Mouse (Mus musculus) embryonic facial prominence, embryonic 15.5 days (tissue): Measurements from ENCODE around the gene Xxylt1. TPM values are rescaled to one million over a fixed set of nuclear protein-coding genes. Genes with fewer than 3 reads are reported as not detected.

Experiments used
- ATAC-seq: fragments of 200-750 bp; cut with Nextera tagmentation; 2 replicates; pipeline ENCODE4 v1.8.0; 2017; ENCODE audit warnings: low read depth, moderate TSS enrichment; ENCODE audit not compliant: insufficient number of reproducible peaks, low FRiP score, low TSS enrichment
- H3K27ac ChIP-seq: fragments of 300-500 bp; sonication (generic); replicated peaks from 2 replicates; pipeline ENCODE4 v1.5.1; 2015; ENCODE audit warnings: mild to moderate bottlenecking, inconsistent platforms
- H3K27me3 ChIP-seq: fragments of 300-500 bp; sonication (generic); 2 replicates; pipeline ENCODE4 v1.6.1; 2015; ENCODE audit warnings: inconsistent platforms
- H3K36me3 ChIP-seq: fragments of 300-500 bp; sonication (generic); 2 replicates; pipeline ENCODE4 v1.6.1; 2015; ENCODE audit warnings: mild to moderate bottlenecking, inconsistent platforms
- H3K4me1 ChIP-seq: fragments of 300-500 bp; sonication (generic); 2 replicates; pipeline ENCODE4 v1.6.1; 2015; ENCODE audit warnings: inconsistent platforms
- H3K4me2 ChIP-seq: fragments of 300-500 bp; sonication (generic); replicated peaks from 2 replicates; pipeline ENCODE4 v1.6.1; 2015; ENCODE audit warnings: mild to moderate bottlenecking, inconsistent platforms
- H3K4me3 ChIP-seq: fragments of 300-500 bp; sonication (generic); replicated peaks from 2 replicates; pipeline ENCODE4 v1.5.1; 2015; ENCODE audit warnings: mild to moderate bottlenecking, inconsistent platforms
- H3K9ac ChIP-seq: fragments of 300-500 bp; sonication (generic); 2 replicates; pipeline ENCODE4 v1.6.1; 2015; ENCODE audit warnings: inconsistent platforms
- H3K9me3 ChIP-seq: fragments of 300-500 bp; sonication (generic); replicated peaks from 2 replicates; pipeline ENCODE4 v1.6.1; 2016; ENCODE audit warnings: inconsistent platforms
- WGBS: fragments of 180-500 bp; shearing (Covaris S2); methylation state at CpG from one replicate; pipeline ENCODE4 v1.1.7; 2015; 5-methylcytosine and 5-hydroxymethylcytosine counted together
- polyA plus RNA-seq: library from polyadenylated mRNA; unstranded; fragments of >200 nt; fragmentation: Nextera tagmentation; extraction: Ambion mirVana; gene quantifications from 2 replicates; pipeline ENCODE4 v1.2.1, GENCODE M21; 2015

Gene Xxylt1
- polyA plus RNA-seq, 1 experiment from 2014 or later = 18.3 TPM

GRCm38 (mm10) chr16:30948216-30948615 lies 133.0 kb downstream of the Xxylt1 start:
- 82% methylated on average over 4 of the region's 4 CpGs for WGBS
- Histone ChIP-seq H3K4me3 (no peak overlapping the region), H3K9ac (no peak overlapping the region), H3K4me2 (no peak overlapping the region), H3K27ac (no peak overlapping the region), H3K36me3 (no peaks in the 10 kb centered on the region), H3K27me3 (no peaks in the 10 kb centered on the region), H3K4me1 (peaks cover 3% of the 10 kb centered on the region; the same call in 1 of the 2 replicates), H3K9me3 (no peaks in the 10 kb centered on the region)
- no peak for ATAC-seq

- Histone ChIP-seq H3K4me3 (no peak overlapping the region), H3K36me3 (no peaks in the 10 kb centered on the region), H3K9ac (no peak overlapping the region), H3K4me2 (no peak overlapping the region), H3K27me3 (no peaks in the 10 kb centered on the region), H3K9me3 (no peaks in the 10 kb centered on the region), H3K4me1 (peaks cover 3% of the 10 kb centered on the region; the same call in 1 of the 2 replicates), H3K27ac (no peak overlapping the region)
- 72% methylated on average over 8 of the region's 8 CpGs for WGBS
- ATAC-seq = no peak
Observed at GRCm38 (mm10) chr16:30944886-30945285, 136.3 kb downstream of the Xxylt1 start.

GRCm38 (mm10) chr16:30943919-30944318 lies 137.3 kb downstream of the Xxylt1 start:
- Histone ChIP-seq H3K4me3 (no peak overlapping the region), H3K36me3 (no peaks in the 10 kb centered on the region), H3K27me3 (no peaks in the 10 kb centered on the region), H3K4me1 (peaks cover 3% of the 10 kb centered on the region; the same call in 1 of the 2 replicates), H3K4me2 (no peak overlapping the region), H3K9me3 (no peaks in the 10 kb centered on the region), H3K27ac (no peak overlapping the region), H3K9ac (no peak overlapping the region)
- 73% methylated on average over 4 of the region's 4 CpGs for WGBS
- no peak for ATAC-seq

- ATAC-seq = no peak
- H3K4me3 ChIP-seq = no peak overlapping the region
- H3K9me3 ChIP-seq = no peaks in the 10 kb centered on the region
- H3K4me1 ChIP-seq = peaks cover 2% of the 10 kb centered on the region; the same call in 1 of the 2 replicates
- H3K27ac ChIP-seq = no peak overlapping the region
- no peak overlapping the region for H3K9ac ChIP-seq
- no peak overlapping the region for H3K4me2 ChIP-seq
- no peaks in the 10 kb centered on the region for H3K36me3 ChIP-seq
- WGBS = 78% methylated on average over 2 of the region's 2 CpGs
- H3K27me3 ChIP-seq = no peaks in the 10 kb centered on the region
Observed at GRCm38 (mm10) chr16:30940699-30941098, 140.5 kb downstream of the Xxylt1 start.

GRCm38 (mm10) chr16:30939903-30940302 lies 141.3 kb downstream of the Xxylt1 start:
- WGBS = 11% methylated on average over 3 of the region's 3 CpGs
- H3K9me3 ChIP-seq = no peaks in the 10 kb centered on the region
- no peak overlapping the region for H3K4me3 ChIP-seq
- no peak overlapping the region for H3K4me2 ChIP-seq
- peaks cover 10% of the 10 kb centered on the region for H3K4me1 ChIP-seq
- no peak for ATAC-seq
- H3K36me3 ChIP-seq = no peaks in the 10 kb centered on the region
- H3K9ac ChIP-seq = no peak overlapping the region
- no peaks in the 10 kb centered on the region for H3K27me3 ChIP-seq
- no peak overlapping the region for H3K27ac ChIP-seq

- H3K9me3 ChIP-seq = no peaks in the 10 kb centered on the region
- 70% methylated on average over 8 of the region's 8 CpGs for WGBS
- no peak for ATAC-seq
- H3K4me1 ChIP-seq = peaks cover 16% of the 10 kb centered on the region
- H3K4me3 ChIP-seq = no peak overlapping the region
- H3K9ac ChIP-seq = no peak overlapping the region
- H3K27ac ChIP-seq = no peak overlapping the region
- H3K27me3 ChIP-seq = no peaks in the 10 kb centered on the region
- no peak overlapping the region for H3K4me2 ChIP-seq
- no peaks in the 10 kb centered on the region for H3K36me3 ChIP-seq
Observed at GRCm38 (mm10) chr16:30939210-30939609, 142.0 kb downstream of the Xxylt1 start.

- Histone ChIP-seq H3K4me3 (no peak overlapping the region), H3K36me3 (no peaks in the 10 kb centered on the region), H3K4me1 (peaks cover 16% of the 10 kb centered on the region), H3K4me2 (no peak overlapping the region), H3K9ac (no peak overlapping the region), H3K9me3 (no peaks in the 10 kb centered on the region), H3K27me3 (no peaks in the 10 kb centered on the region), H3K27ac (no peak overlapping the region)
- ATAC-seq = no peak
- WGBS = 85% methylated on average over 3 of the region's 3 CpGs
Observed at GRCm38 (mm10) chr16:30938664-30939063, 142.6 kb downstream of the Xxylt1 start.

- Histone ChIP-seq H3K4me2 (no peak overlapping the region), H3K9ac (no peak overlapping the region), H3K9me3 (no peaks in the 10 kb centered on the region), H3K36me3 (no peaks in the 10 kb centered on the region), H3K27me3 (no peaks in the 10 kb centered on the region), H3K27ac (no peak overlapping the region), H3K4me1 (peaks cover 16% of the 10 kb centered on the region), H3K4me3 (no peak overlapping the region)
- WGBS = 88% methylated on average over 3 of the region's 3 CpGs
- no peak for ATAC-seq
Observed at GRCm38 (mm10) chr16:30937665-30938064, 143.6 kb downstream of the Xxylt1 start.

DNA sequence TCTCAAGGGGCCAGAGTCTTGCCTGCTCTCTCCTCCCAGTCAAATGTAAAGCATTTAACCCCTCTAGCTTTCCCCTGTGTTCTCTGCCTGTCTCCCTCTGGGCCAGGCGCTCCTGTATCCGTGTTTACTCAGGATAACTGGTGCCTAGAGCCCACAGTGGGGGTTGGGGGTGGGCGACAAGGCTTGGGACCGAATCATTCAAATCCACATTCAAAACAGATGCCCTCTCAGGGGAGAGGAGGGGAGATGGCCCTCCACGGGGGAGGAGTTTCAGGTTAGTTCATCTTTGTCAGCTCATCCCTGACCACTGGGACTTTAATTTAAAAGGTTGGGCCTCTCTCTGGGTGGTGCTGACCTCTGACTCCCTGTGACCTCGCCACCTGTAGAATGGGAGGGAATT lies 144.8 kb downstream of the Xxylt1 start:
- H3K4me2 ChIP-seq = no peak overlapping the region
- H3K9me3 ChIP-seq = no peaks in the 10 kb centered on the region
- no peak for ATAC-seq
- H3K4me1 ChIP-seq = peaks cover 21% of the 10 kb centered on the region
- no peak overlapping the region for H3K9ac ChIP-seq
- H3K27ac ChIP-seq = no peak overlapping the region
- WGBS = 39% methylated on average over 6 of the region's 6 CpGs
- H3K27me3 ChIP-seq = no peaks in the 10 kb centered on the region
- no peak overlapping the region for H3K4me3 ChIP-seq
- no peaks in the 10 kb centered on the region for H3K36me3 ChIP-seq

- no peak for ATAC-seq
- Histone ChIP-seq H3K9me3 (no peaks in the 10 kb centered on the region), H3K27me3 (no peaks in the 10 kb centered on the region), H3K27ac (no peak overlapping the region), H3K36me3 (no peaks in the 10 kb centered on the region), H3K4me2 (no peak overlapping the region), H3K4me3 (no peak overlapping the region), H3K9ac (no peak overlapping the region), H3K4me1 (peaks cover 21% of the 10 kb centered on the region)
- 79% methylated on average over 7 of the region's 7 CpGs for WGBS
Observed at GRCm38 (mm10) chr16:30936012-30936461, 145.2 kb downstream of the Xxylt1 start.

GRCm38 (mm10) chr16:30934967-30935690 lies 146.1 kb downstream of the Xxylt1 start:
- 28% methylated on average over 15 of the region's 15 CpGs for WGBS
- no peaks in the 10 kb centered on the region for H3K9me3 ChIP-seq
- no peak overlapping the region for H3K4me3 ChIP-seq
- peaks cover 21% of the 10 kb centered on the region for H3K4me1 ChIP-seq
- H3K4me2 ChIP-seq = no peak overlapping the region
- H3K36me3 ChIP-seq = no peaks in the 10 kb centered on the region
- H3K27me3 ChIP-seq = no peaks in the 10 kb centered on the region
- no peak for ATAC-seq
- H3K27ac ChIP-seq = no peak overlapping the region
- no peak overlapping the region for H3K9ac ChIP-seq

GRCm38 (mm10) chr16:30934205-30934780 lies 146.9 kb downstream of the Xxylt1 start:
- no peak for ATAC-seq
- no peaks in the 10 kb centered on the region for H3K27me3 ChIP-seq
- no peak overlapping the region for H3K4me2 ChIP-seq
- no peak overlapping the region for H3K9ac ChIP-seq
- H3K27ac ChIP-seq = no peak overlapping the region
- H3K9me3 ChIP-seq = no peaks in the 10 kb centered on the region
- H3K36me3 ChIP-seq = no peaks in the 10 kb centered on the region
- H3K4me1 ChIP-seq = peaks cover 21% of the 10 kb centered on the region
- no peak overlapping the region for H3K4me3 ChIP-seq
- WGBS = 57% methylated on average over 11 of the region's 11 CpGs
